In genomic region chr2:80579253-80579891, GRCm38 (mm10) we compare ENCODE assay signal across 9 mouse cellular contexts. TPM values are rescaled to one million over a fixed set of nuclear protein-coding genes. Genes with fewer than 3 reads are reported as not detected.
DNase-seq lines count a peak whose midpoint lies in the region; ATAC-seq and TF ChIP-seq lines count a peak whose summit lies in the region.
"Had no signal": no experiment of that assay in that cellular context is flagged by ENCODE, and none has a peak within 500 bp of the region (broad histone marks: within the 10 kb centered on the region; RNA-seq: fewer than 3 reads in every experiment).

No protein-coding gene starts in this region.

- no peak for DNase-seq in layer of hippocampus, adult 2 months (ENCODE audit: low spot score in 2 of 2)
- DNase-seq in layer of hippocampus, postnatal 36 days: no peak
- no peak for DNase-seq in embryonic facial prominence, embryonic 14.5 days (ENCODE audit: low spot score)
- no peak for DNase-seq in limb, embryonic 10.5 days (ENCODE audit: low spot score)
- DNase-seq in cerebellum, postnatal 25 days: no peak
- DNase-seq in cerebellum, adult 9-11 months: no peak
- no peak for DNase-seq in cerebellum, postnatal 14 days
- DNase-seq: right cerebral cortex, postnatal 4 days had no signal

- TF ChIP-seq CTCF in layer of hippocampus, adult 2 months (conservative IDR thresholded peaks at IDR 0.05): no peak

- H3K4me3 ChIP-seq in layer of hippocampus, adult 2 months: peak overlapping the region; percentile 82
- H3K4me3 ChIP-seq in embryonic facial prominence, embryonic 14.5 days (ENCODE audit: low read depth, low read length): peak overlapping the region; percentile 90
- peak overlapping the region; percentile 95 for H3K4me3 ChIP-seq in limb, embryonic 10.5 days
- H3K4me3 ChIP-seq in neural tube, embryonic 15.5 days (replicated peaks): peak overlapping the region; percentile 34

- no peak for ATAC-seq in embryonic facial prominence, embryonic 14.5 days (ENCODE audit: low read depth)
- no peak for ATAC-seq in neural tube, embryonic 15.5 days (ENCODE audit: low FRiP score)

- H3K27ac ChIP-seq in layer of hippocampus, adult 2 months: peak overlapping the region; percentile 97
- H3K27ac ChIP-seq in embryonic facial prominence, embryonic 14.5 days (replicated peaks; ENCODE audit: low read depth, low read length): 0 out of 2 replicates have a peak overlapping the region, but pooled peaks have one; percentile 6
- no peak overlapping the region for H3K27ac ChIP-seq in limb, embryonic 10.5 days
- H3K27ac ChIP-seq in neural tube, embryonic 15.5 days (replicated peaks): no peak overlapping the region

- peak overlapping the region; percentile 60 for H3K4me2 ChIP-seq in embryonic facial prominence, embryonic 14.5 days (ENCODE audit: low read depth, low read length)
- H3K4me2 ChIP-seq in neural tube, embryonic 15.5 days: peak overlapping the region; percentile 57

- H3K27me3 ChIP-seq in embryonic facial prominence, embryonic 14.5 days (replicated peaks; ENCODE audit: control insufficient read depth, insufficient read depth, low read length): no peaks in the 10 kb centered on the region
- no peaks in the 10 kb centered on the region for H3K27me3 ChIP-seq in limb, embryonic 10.5 days (ENCODE audit: low read depth, poor library complexity, severe bottlenecking)
- no peaks in the 10 kb centered on the region for H3K27me3 ChIP-seq in neural tube, embryonic 15.5 days (replicated peaks)

- no peaks in the 10 kb centered on the region for H3K9me3 ChIP-seq in embryonic facial prominence, embryonic 14.5 days (ENCODE audit: control insufficient read depth, low read length)
- H3K9me3 ChIP-seq in limb, embryonic 10.5 days (replicated peaks): no peaks in the 10 kb centered on the region
- no peaks in the 10 kb centered on the region for H3K9me3 ChIP-seq in neural tube, embryonic 15.5 days (replicated peaks)

- H3K36me3 ChIP-seq in embryonic facial prominence, embryonic 14.5 days (ENCODE audit: control insufficient read depth, insufficient read depth, low read length): no peaks in the 10 kb centered on the region
- H3K36me3 ChIP-seq in limb, embryonic 10.5 days: peaks cover 6% of the 10 kb centered on the region; the same call in 1 of the 2 replicates
- H3K36me3 ChIP-seq in neural tube, embryonic 15.5 days: no peaks in the 10 kb centered on the region

- peaks cover 16% of the 10 kb centered on the region for H3K4me1 ChIP-seq in embryonic facial prominence, embryonic 14.5 days (ENCODE audit: control insufficient read depth, insufficient read depth, low read length)
- H3K4me1 ChIP-seq in limb, embryonic 10.5 days: peaks cover 22% of the 10 kb centered on the region
- H3K4me1 ChIP-seq in neural tube, embryonic 15.5 days: peaks cover 19% of the 10 kb centered on the region

- H3K9ac ChIP-seq in embryonic facial prominence, embryonic 14.5 days (ENCODE audit: low read depth, low read length): peak overlapping the region; percentile 34; the same call in 1 of the 2 replicates
- 0 out of 2 replicates have a peak overlapping the region, but pooled peaks have one; percentile 32 for H3K9ac ChIP-seq in neural tube, embryonic 15.5 days (replicated peaks)

- 22% methylated on average over 6 of the region's 6 CpGs for WGBS in embryonic facial prominence, embryonic 14.5 days
- 57% methylated on average over 6 of the region's 6 CpGs for WGBS in limb, embryonic 10.5 days
- 41% methylated on average over 6 of the region's 6 CpGs for WGBS in neural tube, embryonic 15.5 days

RNA-seq across cellular contexts. Expression of gene Nckap1, which starts 1.8 kb away (rescaled TPM):
- total RNA-seq in layer of hippocampus, adult 2 months (2021): 100 to 1,000 TPM; 541 to 558 TPM
- total RNA-seq in layer of hippocampus, postnatal 36 days (2021): 100 to 1,000 TPM; 562 to 572 TPM
- polyA plus RNA-seq in embryonic facial prominence, embryonic 14.5 days (2014; fragmentation: Nextera tagmentation; extraction: Ambion mirVana): 61.2 and 67.6 TPM in 2 replicates
- 66.5 and 73.3 TPM in 2 replicates for polyA plus RNA-seq in limb, embryonic 10.5 days (2016; fragmentation: Nextera tagmentation; extraction: Ambion mirVana)
- 86.3 and 97.5 TPM in 2 replicates for polyA plus RNA-seq in neural tube, embryonic 15.5 days (2015; fragmentation: Nextera tagmentation; extraction: Ambion mirVana)

RNA-seq across cellular contexts. Expression of gene Dusp19, which starts 37.5 kb away (rescaled TPM):
- total RNA-seq in layer of hippocampus, adult 2 months (2021): 10 to 100 TPM; 27.9 to 28.4 TPM
- 10 to 100 TPM; 30.4 to 32.5 TPM for total RNA-seq in layer of hippocampus, postnatal 36 days (2021)
- 18.1 and 19.3 TPM in 2 replicates for polyA plus RNA-seq in embryonic facial prominence, embryonic 14.5 days (2014; fragmentation: Nextera tagmentation; extraction: Ambion mirVana)
- 13.2 and 14.1 TPM in 2 replicates for polyA plus RNA-seq in limb, embryonic 10.5 days (2016; fragmentation: Nextera tagmentation; extraction: Ambion mirVana)
- 14.8 and 16.2 TPM in 2 replicates for polyA plus RNA-seq in neural tube, embryonic 15.5 days (2015; fragmentation: Nextera tagmentation; extraction: Ambion mirVana)

RNA-seq across cellular contexts. Expression of gene Nup35, which starts 37.7 kb away (rescaled TPM):
- 10 to 100 TPM; 16.5 to 18.8 TPM for total RNA-seq in layer of hippocampus, adult 2 months (2021)
- 10 to 100 TPM; 17.4 to 21.2 TPM for total RNA-seq in layer of hippocampus, postnatal 36 days (2021)
- 41.8 and 43.4 TPM in 2 replicates for polyA plus RNA-seq in embryonic facial prominence, embryonic 14.5 days (2014; fragmentation: Nextera tagmentation; extraction: Ambion mirVana)
- polyA plus RNA-seq in limb, embryonic 10.5 days (2016; fragmentation: Nextera tagmentation; extraction: Ambion mirVana): 67.2 and 71.2 TPM in 2 replicates
- 49.3 and 54.1 TPM in 2 replicates for polyA plus RNA-seq in neural tube, embryonic 15.5 days (2015; fragmentation: Nextera tagmentation; extraction: Ambion mirVana)

Comparison
In these comparisons a context has a peak if more than half of its experiments do, and no peak if none do; other contexts are left out.
1. H3K27ac ChIP-seq: peak in layer of hippocampus, adult 2 months (single experiment) and embryonic facial prominence, embryonic 14.5 days (single experiment); none in limb, embryonic 10.5 days (single experiment) and neural tube, embryonic 15.5 days (single experiment).
2. H3K4me3 ChIP-seq: peak in every context shown above with its lines; median percentile 95 in limb, embryonic 10.5 days; 90 in embryonic facial prominence, embryonic 14.5 days; 82 in layer of hippocampus, adult 2 months; 34 in neural tube, embryonic 15.5 days.